Mouse (Mus musculus): ENCODE data around the gene Il23a.
"Not testable (repeated sequence)": the region's sequence is repeated elsewhere in the genome, so short reads cannot be mapped to it uniquely, and the experiment has no call there.

Il23a gene

GRCm38 (mm10) chr10:128263393-128264310 lies 34.9 kb downstream of the Il23a start:
- DNase-seq = no peak

GRCm38 (mm10) chr10:128262300-128262699 lies 36.3 kb downstream of the Il23a start:
- DNase-seq = no peak

- not testable (repeated sequence) for DNase-seq
Measured at GRCm38 (mm10) chr10:128260376-128260775, 38.2 kb downstream of the Il23a start.

GRCm38 (mm10) chr10:128259946-128260345 lies 38.6 kb downstream of the Il23a start:
- no peak for DNase-seq

GRCm38 (mm10) chr10:128258953-128259352 lies 39.6 kb downstream of the Il23a start:
- DNase-seq = peak in 1 of 2 experiments; percentile 29

- no peak for DNase-seq
Measured at GRCm38 (mm10) chr10:128256328-128256727, 42.2 kb downstream of the Il23a start.

GRCm38 (mm10) chr10:128255925-128256324 lies 42.6 kb downstream of the Il23a start:
- DNase-seq = no peak

GRCm38 (mm10) chr10:128253677-128254255 lies 44.8 kb downstream of the Il23a start, which contains the start of gene Apon:
Gene Apon, plus strand, starts transcription at chr10:128254096.
- DNase-seq = no peak

- DNase-seq = no peak
Measured at GRCm38 (mm10) chr10:128250565-128250964, 48.0 kb downstream of the Il23a start.

GRCm38 (mm10) chr10:128247020-128247732 lies 51.4 kb downstream of the Il23a start:
- DNase-seq = peak; percentile 43 to 57

All from lung, adult 18-20 months (tissue).